Mouse (Mus musculus): ENCODE measurements at regions not wholly inside any gene's neighbourhood (a gene's known extent, or its start where the extent isn't known, plus 50 kb on each side); places are given as distances from the start of the nearest gene placed in this dataset.

- no peaks in the 10 kb centered on the region for H3K79me2 ChIP-seq (ENCODE audit: control insufficient read depth, insufficient read depth, low read length)
- no peak overlapping the region for H3K27ac ChIP-seq (replicated peaks; ENCODE audit: insufficient read depth, low read depth, low read length)
- no peaks in the 10 kb centered on the region for H3K36me3 ChIP-seq (ENCODE audit: control insufficient read depth, insufficient read depth, low read length)
- no peak for TF ChIP-seq CTCF (IDR thresholded peaks at IDR 0.05; ENCODE audit: low read depth, low read length)
- TF ChIP-seq POLR2A (IDR thresholded peaks at IDR 0.05; ENCODE audit: extremely low read depth, insufficient read depth, low read length): no peak
- H3K4me1 ChIP-seq (ENCODE audit: control insufficient read depth, insufficient read depth, low read length): no peaks in the 10 kb centered on the region
- WGBS: 78% methylated on average over 16 of the region's 16 CpGs
- no peak overlapping the region for H3K9ac ChIP-seq (ENCODE audit: low read depth, low read length)
- DNase-seq (ENCODE audit: extremely low read depth, low read depth, low spot score): no peak
- H3K27me3 ChIP-seq (ENCODE audit: control insufficient read depth, insufficient read depth, low read length): no peaks in the 10 kb centered on the region
- no peak overlapping the region for H3K4me3 ChIP-seq (ENCODE audit: insufficient read depth, low read depth, low read length)
Observed at GRCm38 (mm10) chr8:15318082-15318816, 272.4 kb upstream of the BB014433 start.

GRCm38 (mm10) chr8:15313481-15313880 is 267.6 kb upstream of the BB014433 start:
- no peak for DNase-seq (ENCODE audit: extremely low read depth, low read depth, low spot score)
- Histone ChIP-seq H3K4me1 (ENCODE audit: control insufficient read depth, insufficient read depth, low read length) (no peaks in the 10 kb centered on the region), H3K36me3 (ENCODE audit: control insufficient read depth, insufficient read depth, low read length) (no peaks in the 10 kb centered on the region), H3K79me2 (ENCODE audit: control insufficient read depth, insufficient read depth, low read length) (no peaks in the 10 kb centered on the region), H3K4me3 (ENCODE audit: insufficient read depth, low read depth, low read length) (no peak overlapping the region), H3K27me3 (ENCODE audit: control insufficient read depth, insufficient read depth, low read length) (no peaks in the 10 kb centered on the region), H3K27ac (replicated peaks; ENCODE audit: insufficient read depth, low read depth, low read length) (no peak overlapping the region), H3K9ac (ENCODE audit: low read depth, low read length) (no peak overlapping the region)
- TF ChIP-seq POLR2A (IDR thresholded peaks at IDR 0.05; ENCODE audit: extremely low read depth, insufficient read depth, low read length): no peak
- no peak for TF ChIP-seq CTCF (IDR thresholded peaks at IDR 0.05; ENCODE audit: low read depth, low read length)
- WGBS: 57% methylated on average over 5 of the region's 5 CpGs

GRCm38 (mm10) chr8:15311509-15311908 is 265.6 kb upstream of the BB014433 start:
- Histone ChIP-seq H3K36me3 (ENCODE audit: control insufficient read depth, insufficient read depth, low read length) (no peaks in the 10 kb centered on the region), H3K27ac (replicated peaks; ENCODE audit: insufficient read depth, low read depth, low read length) (no peak overlapping the region), H3K4me1 (ENCODE audit: control insufficient read depth, insufficient read depth, low read length) (no peaks in the 10 kb centered on the region), H3K27me3 (ENCODE audit: control insufficient read depth, insufficient read depth, low read length) (no peaks in the 10 kb centered on the region), H3K9ac (ENCODE audit: low read depth, low read length) (no peak overlapping the region), H3K79me2 (ENCODE audit: control insufficient read depth, insufficient read depth, low read length) (no peaks in the 10 kb centered on the region), H3K4me3 (ENCODE audit: insufficient read depth, low read depth, low read length) (no peak overlapping the region)
- 83% methylated on average over 4 of the region's 4 CpGs for WGBS
- no peak for TF ChIP-seq CTCF (IDR thresholded peaks at IDR 0.05; ENCODE audit: low read depth, low read length)
- no peak for TF ChIP-seq POLR2A (IDR thresholded peaks at IDR 0.05; ENCODE audit: extremely low read depth, insufficient read depth, low read length)
- no peak for DNase-seq (ENCODE audit: extremely low read depth, low read depth, low spot score)

- TF ChIP-seq POLR2A (IDR thresholded peaks at IDR 0.05; ENCODE audit: extremely low read depth, insufficient read depth, low read length) (no peak), CTCF (IDR thresholded peaks at IDR 0.05; ENCODE audit: low read depth, low read length) (no peak)
- no peaks in the 10 kb centered on the region for H3K27me3 ChIP-seq (ENCODE audit: control insufficient read depth, insufficient read depth, low read length)
- DNase-seq (ENCODE audit: extremely low read depth, low read depth, low spot score): no peak
- no peak overlapping the region for H3K9ac ChIP-seq (ENCODE audit: low read depth, low read length)
- no peaks in the 10 kb centered on the region for H3K36me3 ChIP-seq (ENCODE audit: control insufficient read depth, insufficient read depth, low read length)
- WGBS: 84% methylated on average over 7 of the region's 7 CpGs
- H3K4me3 ChIP-seq (ENCODE audit: insufficient read depth, low read depth, low read length): no peak overlapping the region
- H3K27ac ChIP-seq (replicated peaks; ENCODE audit: insufficient read depth, low read depth, low read length): no peak overlapping the region
- H3K79me2 ChIP-seq (ENCODE audit: control insufficient read depth, insufficient read depth, low read length): no peaks in the 10 kb centered on the region
- no peaks in the 10 kb centered on the region for H3K4me1 ChIP-seq (ENCODE audit: control insufficient read depth, insufficient read depth, low read length)
Observed at GRCm38 (mm10) chr8:15311045-15311444, 265.2 kb upstream of the BB014433 start.

GRCm38 (mm10) chr8:15304143-15304677 is 258.3 kb upstream of the BB014433 start:
- Histone ChIP-seq H3K36me3 (ENCODE audit: control insufficient read depth, insufficient read depth, low read length) (no peaks in the 10 kb centered on the region), H3K9ac (ENCODE audit: low read depth, low read length) (no peak overlapping the region), H3K27ac (replicated peaks; ENCODE audit: insufficient read depth, low read depth, low read length) (no peak overlapping the region), H3K27me3 (ENCODE audit: control insufficient read depth, insufficient read depth, low read length) (no peaks in the 10 kb centered on the region), H3K4me1 (ENCODE audit: control insufficient read depth, insufficient read depth, low read length) (no peaks in the 10 kb centered on the region), H3K4me3 (ENCODE audit: insufficient read depth, low read depth, low read length) (no peak overlapping the region), H3K79me2 (ENCODE audit: control insufficient read depth, insufficient read depth, low read length) (no peaks in the 10 kb centered on the region)
- TF ChIP-seq POLR2A (IDR thresholded peaks at IDR 0.05; ENCODE audit: extremely low read depth, insufficient read depth, low read length) (no peak), CTCF (IDR thresholded peaks at IDR 0.05; ENCODE audit: low read depth, low read length) (no peak)
- 67% methylated on average over 2 of the region's 2 CpGs for WGBS
- no peak for DNase-seq (ENCODE audit: extremely low read depth, low read depth, low spot score)

GRCm38 (mm10) chr8:15273775-15274174 is 227.9 kb upstream of the BB014433 start:
- Histone ChIP-seq H3K9ac (ENCODE audit: low read depth, low read length) (no peak overlapping the region), H3K4me1 (ENCODE audit: control insufficient read depth, insufficient read depth, low read length) (no peaks in the 10 kb centered on the region), H3K36me3 (ENCODE audit: control insufficient read depth, insufficient read depth, low read length) (no peaks in the 10 kb centered on the region), H3K79me2 (ENCODE audit: control insufficient read depth, insufficient read depth, low read length) (no peaks in the 10 kb centered on the region), H3K27ac (replicated peaks; ENCODE audit: insufficient read depth, low read depth, low read length) (no peak overlapping the region), H3K4me3 (ENCODE audit: insufficient read depth, low read depth, low read length) (no peak overlapping the region), H3K27me3 (ENCODE audit: control insufficient read depth, insufficient read depth, low read length) (no peaks in the 10 kb centered on the region)
- TF ChIP-seq CTCF (IDR thresholded peaks at IDR 0.05; ENCODE audit: low read depth, low read length): no peak
- TF ChIP-seq POLR2A (IDR thresholded peaks at IDR 0.05; ENCODE audit: extremely low read depth, insufficient read depth, low read length): no peak
- 56% methylated on average over 5 of the region's 5 CpGs for WGBS
- no peak for DNase-seq (ENCODE audit: extremely low read depth, low read depth, low spot score)

All from liver, adult 2 months (tissue).